Mouse (Mus musculus) brain, embryonic 14.5 days (tissue): ENCODE results near the gene Atxn7l2.

Experiments used
- CTCF ChIP-seq: fragments of 200-500 bp; IDR thresholded peaks from 2 replicates; pipeline ENCODE4 v1.5.1; 2012; ENCODE audit warnings: inconsistent platforms, mild to moderate bottlenecking, moderate library complexity, borderline replicate concordance; ENCODE audit not compliant: insufficient read depth, insufficient read length; ENCODE audit errors: extremely low read depth
- POLR2A ChIP-seq: fragments of 200-500 bp; IDR thresholded peaks from 2 replicates; pipeline ENCODE4 v1.6.1; 2012; ENCODE audit warnings: mild to moderate bottlenecking, inconsistent platforms, borderline replicate concordance; ENCODE audit not compliant: poor library complexity, insufficient read depth, insufficient read length, severe bottlenecking; ENCODE audit errors: extremely low read depth

- no peak for TF ChIP-seq CTCF
- no peak for TF ChIP-seq POLR2A
These were observed 4.0 kb upstream of the Atxn7l2 start for GRCm38 (mm10) chr3:108214734-108215133.
